Mouse (Mus musculus) embryonic facial prominence, embryonic 12.5 days (tissue): ENCODE results near the gene Olfr1368. TPM values are rescaled to one million over a fixed set of nuclear protein-coding genes. Genes with fewer than 3 reads are reported as not detected.

ENCODE experiments used
- ATAC-seq: fragments of 200-750 bp; cut with Nextera tagmentation; 2 replicates; pipeline ENCODE4 v1.8.0; 2017; ENCODE audit not compliant: insufficient number of reproducible peaks, insufficient read depth, low FRiP score, low TSS enrichment
- H3K27ac ChIP-seq: fragments of 300-500 bp; sonication (generic); 2 replicates; pipeline ENCODE4 v1.5.1; 2016; ENCODE audit warnings: mild to moderate bottlenecking
- H3K27me3 ChIP-seq: fragments of 300-500 bp; sonication (generic); 2 replicates; pipeline ENCODE4 v1.6.1; 2016; ENCODE audit warnings: mild to moderate bottlenecking, moderate library complexity
- H3K36me3 ChIP-seq: fragments of 300-500 bp; sonication (generic); 2 replicates; pipeline ENCODE4 v1.6.1; 2016; ENCODE audit warnings: mild to moderate bottlenecking
- H3K4me1 ChIP-seq: fragments of 300-500 bp; sonication (generic); 2 replicates; pipeline ENCODE4 v1.6.1; 2016
- H3K4me2 ChIP-seq: fragments of 300-500 bp; sonication (generic); replicated peaks from 2 replicates; pipeline ENCODE4 v1.6.1; 2016; ENCODE audit warnings: mild to moderate bottlenecking, moderate library complexity
- H3K4me3 ChIP-seq: fragments of 300-500 bp; sonication (generic); 2 replicates; pipeline ENCODE4 v1.5.1; 2016; ENCODE audit warnings: mild to moderate bottlenecking
- H3K9ac ChIP-seq: fragments of 300-500 bp; sonication (generic); 2 replicates; pipeline ENCODE4 v1.6.1; 2016; ENCODE audit warnings: mild to moderate bottlenecking, moderate library complexity
- H3K9me3 ChIP-seq: fragments of 300-500 bp; sonication (generic); 2 replicates; pipeline ENCODE4 v1.6.1; 2016; ENCODE audit warnings: mild to moderate bottlenecking, moderate library complexity
- WGBS: fragments of 180-500 bp; shearing (Covaris S2); methylation state at CpG from one replicate; pipeline ENCODE4 v1.1.7; 2016; 5-methylcytosine and 5-hydroxymethylcytosine counted together
- polyA plus RNA-seq: library from polyadenylated mRNA; unstranded; fragments of >200 nt; fragmentation: Nextera tagmentation; extraction: Ambion mirVana; gene quantifications from 2 replicates; pipeline ENCODE4 v1.2.1, GENCODE M21; 2016

Olfr1368 gene
- polyA plus RNA-seq, 1 experiment from 2014 or later, result not detected

DNA sequence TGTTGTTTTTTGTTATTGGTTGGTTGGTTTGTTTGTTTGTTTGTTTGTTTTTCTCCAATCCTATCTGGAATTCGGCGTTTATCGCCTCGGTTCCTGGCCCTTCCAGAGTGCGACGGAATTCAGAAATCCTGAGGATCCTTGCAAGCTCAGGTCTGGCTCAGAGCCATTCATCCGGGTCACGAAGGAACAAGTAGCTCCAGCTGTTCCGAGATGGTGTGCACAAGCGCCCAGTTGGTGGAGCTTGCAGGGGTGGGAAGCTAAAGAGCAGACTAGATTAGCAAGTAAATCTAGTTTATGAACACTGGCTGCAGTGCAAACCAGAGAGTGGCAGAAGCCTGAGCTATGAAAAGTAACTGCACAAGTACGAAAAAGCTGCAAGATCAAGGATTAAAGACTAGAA is 27.4 kb upstream of the Olfr1368 start:
- H3K27me3 ChIP-seq, result no peaks in the 10 kb centered on the region
- peak overlapping the region; percentile 40 for H3K9ac ChIP-seq
- under 1% methylated on average over 11 of the region's 11 CpGs for WGBS
- peak overlapping the region; percentile 63 for H3K27ac ChIP-seq
- H3K36me3 ChIP-seq, result no peaks in the 10 kb centered on the region
- peak overlapping the region; percentile 47 for H3K4me3 ChIP-seq
- peaks cover 6% of the 10 kb centered on the region; the same call in 1 of the 2 replicates for H3K4me1 ChIP-seq
- peak overlapping the region; percentile 62 for H3K4me2 ChIP-seq
- no peaks in the 10 kb centered on the region for H3K9me3 ChIP-seq
- ATAC-seq, result no peak

DNA sequence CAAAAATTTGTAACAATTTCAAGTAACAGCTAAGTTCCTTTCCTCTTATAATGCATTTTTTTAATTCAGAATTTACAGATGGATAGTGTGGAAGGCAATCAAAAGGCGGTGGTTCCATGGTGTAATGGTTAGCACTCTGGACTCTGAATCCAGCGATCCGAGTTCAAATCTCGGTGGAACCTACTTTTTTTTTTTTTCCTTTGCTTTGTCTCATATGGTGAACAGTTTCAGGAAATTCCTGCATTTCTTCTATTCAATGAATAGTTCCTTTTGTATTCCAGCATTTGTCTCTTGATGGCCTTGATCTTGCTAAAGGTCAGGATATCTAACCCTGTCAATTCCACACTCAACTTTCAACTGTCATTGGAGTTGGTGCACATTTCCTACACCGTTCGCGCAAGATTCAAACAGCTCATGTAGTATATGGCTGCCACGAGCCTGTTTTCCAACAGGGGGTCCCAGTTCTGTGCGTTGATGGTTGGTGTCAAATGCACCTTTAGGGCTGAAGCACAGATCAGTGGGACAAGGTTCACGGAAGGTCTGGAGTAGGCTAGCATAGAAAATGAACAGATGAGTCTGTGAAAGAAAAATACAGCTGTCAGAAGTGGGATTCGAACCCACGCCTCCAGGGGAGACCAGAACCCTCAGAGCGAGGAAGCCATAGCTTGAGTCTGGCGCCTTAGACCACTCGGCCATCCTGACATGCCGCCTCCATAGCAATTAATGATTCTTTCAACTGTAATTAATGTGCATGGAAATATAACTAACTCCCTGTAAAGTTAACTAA is 26.8 kb upstream of the Olfr1368 start:
- no peaks in the 10 kb centered on the region for H3K27me3 ChIP-seq
- H3K4me1 ChIP-seq, result peaks cover 6% of the 10 kb centered on the region; the same call in 1 of the 2 replicates
- H3K4me3 ChIP-seq, result peak overlapping the region; percentile 47
- peak overlapping the region; percentile 62 for H3K4me2 ChIP-seq
- no peaks in the 10 kb centered on the region for H3K9me3 ChIP-seq
- peak overlapping the region; percentile 63; the same call in 1 of the 2 replicates for H3K27ac ChIP-seq
- no peak for ATAC-seq
- H3K36me3 ChIP-seq, result no peaks in the 10 kb centered on the region
- WGBS, result 1% methylated on average over 16 of the region's 16 CpGs
- H3K9ac ChIP-seq, result no peak overlapping the region

DNA sequence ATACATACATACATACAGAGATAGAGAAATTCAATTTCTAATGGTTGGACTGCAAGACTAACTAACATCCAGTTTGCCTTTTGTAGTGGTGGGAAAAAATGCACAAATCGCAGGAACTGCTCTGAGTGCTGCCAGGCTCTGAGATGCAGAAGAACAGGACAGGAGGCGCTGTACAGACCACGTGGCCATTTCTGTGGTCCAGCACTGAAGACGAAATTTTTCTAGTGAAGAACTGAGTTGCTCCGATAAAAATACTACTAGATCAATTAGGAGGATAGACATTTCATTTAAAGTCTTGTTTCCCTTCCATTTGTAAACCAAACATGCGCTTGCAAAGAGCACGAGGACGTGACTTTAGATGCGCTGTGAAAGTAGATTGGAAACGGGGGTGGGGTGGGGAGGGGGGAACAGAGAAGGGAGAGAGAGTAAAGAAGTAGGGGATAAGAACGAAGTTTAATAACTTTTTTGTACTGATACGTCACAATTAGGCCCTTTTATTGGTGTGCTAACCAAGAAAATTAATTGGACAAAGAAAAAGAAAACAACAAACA is 26.0 kb upstream of the Olfr1368 start:
- H3K9me3 ChIP-seq, result no peaks in the 10 kb centered on the region
- no peaks in the 10 kb centered on the region for H3K27me3 ChIP-seq
- H3K4me2 ChIP-seq, result peak overlapping the region; percentile 62
- H3K27ac ChIP-seq, result no peak overlapping the region
- peaks cover 6% of the 10 kb centered on the region; the same call in 1 of the 2 replicates for H3K4me1 ChIP-seq
- no peaks in the 10 kb centered on the region for H3K36me3 ChIP-seq
- H3K9ac ChIP-seq, result peak overlapping the region; percentile 24; the same call in 1 of the 2 replicates
- WGBS, result 0% methylated on average over 12 of the region's 12 CpGs
- peak overlapping the region; percentile 47 for H3K4me3 ChIP-seq
- ATAC-seq, result 0 out of 2 replicates have a peak, but pooled peaks have one; percentile 41

DNA sequence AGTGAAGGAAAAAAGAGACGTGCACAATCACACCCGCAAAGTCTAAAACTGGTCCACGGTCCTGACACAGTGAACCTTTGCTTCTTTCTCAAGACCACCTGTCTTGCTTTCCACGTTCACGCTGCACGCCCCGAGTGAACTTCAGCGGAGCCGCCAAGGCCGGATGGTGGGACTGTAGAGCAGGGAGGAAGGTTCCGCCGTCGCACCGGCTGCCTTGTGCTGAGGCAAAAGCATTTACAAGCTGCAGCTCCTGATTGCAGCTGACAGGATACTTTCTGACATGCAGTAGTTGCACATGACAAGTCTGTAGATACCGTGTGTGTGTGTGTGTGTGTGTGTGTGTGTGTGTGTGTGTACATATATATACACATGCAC is 25.5 kb upstream of the Olfr1368 start:
- ATAC-seq, result no peak
- WGBS, result 9% methylated on average over 15 of the region's 15 CpGs
- peak overlapping the region; percentile 62 for H3K4me2 ChIP-seq
- H3K27ac ChIP-seq, result 0 out of 2 replicates have a peak overlapping the region, but pooled peaks have one; percentile 23
- H3K9me3 ChIP-seq, result no peaks in the 10 kb centered on the region
- no peaks in the 10 kb centered on the region for H3K27me3 ChIP-seq
- H3K9ac ChIP-seq, result peak overlapping the region; percentile 40
- no peaks in the 10 kb centered on the region for H3K36me3 ChIP-seq
- peaks cover 6% of the 10 kb centered on the region; the same call in 1 of the 2 replicates for H3K4me1 ChIP-seq
- H3K4me3 ChIP-seq, result peak overlapping the region; percentile 47

DNA sequence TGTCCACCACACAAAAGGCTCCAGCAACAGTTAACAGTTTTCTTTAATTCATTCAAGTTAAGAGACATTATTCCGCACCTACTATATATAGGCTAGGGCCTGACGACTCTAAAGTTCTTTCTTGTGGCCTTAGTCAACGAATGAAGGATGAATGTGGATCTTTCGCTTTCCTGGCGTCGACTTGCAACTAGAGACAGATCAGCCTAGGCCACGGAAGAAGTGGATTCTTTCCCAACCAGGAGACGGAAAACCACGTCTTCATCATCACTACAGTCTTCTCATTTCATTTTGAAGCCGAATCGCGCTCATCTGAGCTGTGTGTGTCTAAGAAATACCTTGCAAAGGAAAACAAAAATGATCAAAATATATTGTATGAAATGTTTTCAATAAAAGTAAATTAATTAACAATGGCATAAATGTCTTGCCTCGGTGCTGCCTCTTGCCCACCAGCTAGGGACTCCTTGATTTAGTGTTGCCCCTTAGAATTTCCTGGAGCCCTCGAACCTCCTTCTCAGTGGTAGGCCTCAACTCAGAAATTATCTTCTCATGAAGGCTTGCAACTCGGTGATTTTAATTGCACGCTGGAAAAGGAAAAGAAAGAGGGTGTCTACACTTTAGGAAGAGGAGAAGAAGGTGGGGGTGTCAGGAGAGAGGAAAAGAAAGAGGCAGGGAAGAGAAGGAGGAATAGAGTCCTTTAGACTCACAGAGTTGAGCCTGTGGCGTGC is 24.9 kb upstream of the Olfr1368 start:
- ATAC-seq, result no peak
- peak overlapping the region; percentile 62 for H3K4me3 ChIP-seq
- WGBS, result 36% methylated on average over 17 of the region's 17 CpGs
- peak overlapping the region; percentile 40; the same call in 1 of the 2 replicates for H3K9ac ChIP-seq
- H3K4me2 ChIP-seq, result peak overlapping the region; percentile 86
- H3K4me1 ChIP-seq, result peaks cover 6% of the 10 kb centered on the region; the same call in 1 of the 2 replicates
- 0 out of 2 replicates have a peak overlapping the region, but pooled peaks have one; percentile 23 for H3K27ac ChIP-seq
- no peaks in the 10 kb centered on the region for H3K9me3 ChIP-seq
- no peaks in the 10 kb centered on the region for H3K27me3 ChIP-seq
- no peaks in the 10 kb centered on the region for H3K36me3 ChIP-seq

DNA sequence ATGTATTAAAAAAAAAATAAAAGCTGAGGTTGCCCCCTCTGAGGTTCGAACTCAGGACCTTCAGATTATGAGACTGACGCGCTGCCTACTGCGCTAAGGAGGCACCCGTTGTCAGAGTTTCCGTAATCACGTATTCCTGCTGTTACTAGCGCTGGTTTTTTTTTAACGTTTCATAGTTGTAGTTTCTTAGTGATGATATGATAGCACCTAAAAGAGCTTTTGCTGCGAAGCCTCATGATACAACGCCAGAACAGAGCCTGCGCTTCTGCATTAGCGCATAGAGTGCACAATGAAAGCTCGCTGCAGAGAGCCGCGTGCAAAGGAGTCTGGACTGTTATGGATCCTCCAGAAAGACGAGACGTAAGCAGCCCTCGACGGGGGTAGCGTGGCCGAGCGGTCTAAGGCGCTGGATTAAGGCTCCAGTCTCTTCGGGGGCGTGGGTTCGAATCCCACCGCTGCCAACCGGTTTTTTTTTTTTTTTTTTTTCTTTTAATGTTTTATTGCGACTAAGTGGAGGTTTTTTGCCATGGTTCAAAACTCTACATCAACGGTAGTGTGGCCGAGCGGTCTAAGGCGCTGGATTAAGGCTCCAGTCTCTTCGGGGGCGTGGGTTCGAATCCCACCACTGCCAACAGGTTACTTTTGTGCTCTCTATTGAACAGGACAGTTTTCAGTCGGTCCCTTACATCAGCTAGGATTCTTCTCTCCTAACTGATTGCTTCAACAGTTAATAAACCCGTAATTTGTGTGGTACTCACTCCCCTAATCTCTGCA is 24.2 kb upstream of the Olfr1368 start:
- H3K4me1 ChIP-seq, result peaks cover 6% of the 10 kb centered on the region; the same call in 1 of the 2 replicates
- peak; percentile 72; the same call in 1 of the 2 replicates for ATAC-seq
- H3K9me3 ChIP-seq, result no peaks in the 10 kb centered on the region
- WGBS, result 1% methylated on average over 39 of the region's 39 CpGs
- peak overlapping the region; percentile 38; the same call in 1 of the 2 replicates for H3K9ac ChIP-seq
- peak overlapping the region; percentile 62 for H3K4me3 ChIP-seq
- peak overlapping the region; percentile 86 for H3K4me2 ChIP-seq
- no peaks in the 10 kb centered on the region for H3K36me3 ChIP-seq
- H3K27ac ChIP-seq, result no peak overlapping the region
- H3K27me3 ChIP-seq, result no peaks in the 10 kb centered on the region

DNA sequence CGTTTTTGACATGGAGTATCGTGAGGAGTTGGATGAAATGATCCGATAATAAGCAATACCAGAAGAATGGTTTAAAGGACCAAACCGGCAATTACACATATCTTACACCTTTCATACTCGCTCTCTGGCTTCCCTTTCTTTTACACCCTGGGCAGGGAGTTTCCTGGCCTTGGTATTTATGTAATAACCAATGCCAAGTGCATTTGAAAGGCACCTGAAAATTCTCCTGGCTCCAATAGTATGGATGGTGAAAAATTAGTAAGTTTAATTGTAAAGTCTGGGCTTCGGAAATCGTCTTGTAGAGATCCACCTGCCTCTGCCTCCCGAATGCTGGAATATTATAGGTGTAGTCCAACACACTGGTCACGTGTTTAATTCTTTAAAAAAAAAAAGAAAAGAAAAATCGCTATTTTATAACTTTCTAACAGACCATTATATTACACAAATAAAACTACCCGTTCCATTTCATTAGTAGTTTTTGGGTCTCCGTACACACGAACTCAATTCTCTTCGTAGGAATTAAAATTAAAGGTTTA is 23.5 kb upstream of the Olfr1368 start:
- no peak for ATAC-seq
- Histone ChIP-seq H3K27me3 (no peaks in the 10 kb centered on the region), H3K4me2 (peak overlapping the region; percentile 86), H3K36me3 (no peaks in the 10 kb centered on the region), H3K9me3 (no peaks in the 10 kb centered on the region), H3K4me1 (peaks cover 6% of the 10 kb centered on the region; the same call in 1 of the 2 replicates), H3K27ac (no peak overlapping the region), H3K9ac (no peak overlapping the region), H3K4me3 (peak overlapping the region; percentile 62)
- 5% methylated on average over 14 of the region's 14 CpGs for WGBS

DNA sequence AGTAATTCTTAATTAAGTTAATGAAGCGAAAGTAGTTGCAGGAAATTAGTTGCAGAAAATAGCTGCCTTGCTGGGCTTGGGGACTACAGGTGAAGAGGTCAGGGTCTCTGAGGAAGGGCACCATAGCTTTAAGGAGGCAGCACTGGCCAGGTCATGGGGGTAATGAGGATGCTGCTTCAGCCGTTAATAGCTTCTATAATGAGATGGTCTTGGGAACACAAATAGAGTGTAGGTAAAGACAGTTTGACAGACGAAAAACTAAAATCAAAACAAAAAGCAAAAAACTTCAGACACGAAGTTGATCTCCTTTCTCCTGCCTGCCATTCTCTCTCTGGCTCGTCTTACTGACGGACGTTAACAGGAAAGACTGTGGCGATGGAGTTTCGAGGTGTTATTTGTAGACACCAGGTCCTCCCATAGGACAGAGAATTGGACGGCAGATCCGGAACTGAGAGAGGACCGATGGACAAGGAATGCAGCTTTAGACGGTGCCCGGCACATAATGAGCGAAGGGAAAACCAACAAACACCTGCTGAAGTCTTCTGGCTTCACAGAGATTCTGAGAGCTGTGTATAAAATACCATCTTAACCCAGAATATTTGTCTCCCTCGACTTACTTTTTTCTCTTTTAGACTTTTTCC is 22.8 kb upstream of the Olfr1368 start:
- Histone ChIP-seq H3K4me1 (peaks cover 6% of the 10 kb centered on the region; the same call in 1 of the 2 replicates), H3K4me2 (peak overlapping the region; percentile 86), H3K27ac (no peak overlapping the region), H3K27me3 (no peaks in the 10 kb centered on the region), H3K4me3 (peak overlapping the region; percentile 62), H3K36me3 (no peaks in the 10 kb centered on the region), H3K9me3 (no peaks in the 10 kb centered on the region), H3K9ac (peak overlapping the region; percentile 38; the same call in 1 of the 2 replicates)
- under 1% methylated on average over 16 of the region's 16 CpGs for WGBS
- ATAC-seq, result no peak

DNA sequence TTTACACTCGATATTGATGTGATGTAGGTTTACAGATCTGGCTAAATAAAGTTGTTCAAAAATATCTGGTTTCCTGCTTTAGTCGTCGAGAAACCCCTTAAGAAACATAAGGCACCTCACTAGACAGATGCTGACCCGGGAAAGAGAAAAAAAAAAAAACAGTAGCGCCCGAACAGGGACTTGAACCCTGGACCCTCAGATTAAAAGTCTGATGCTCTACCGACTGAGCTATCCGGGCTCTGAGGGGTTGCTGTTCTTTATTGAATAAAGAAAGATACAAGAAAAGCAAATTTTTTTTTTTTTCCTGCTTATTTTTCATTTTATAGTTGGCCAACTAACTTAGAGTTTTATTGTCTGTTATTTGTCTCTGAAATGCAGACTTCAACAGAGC is 22.2 kb upstream of the Olfr1368 start:
- no peaks in the 10 kb centered on the region for H3K9me3 ChIP-seq
- H3K27ac ChIP-seq, result no peak overlapping the region
- WGBS, result 1% methylated on average over 8 of the region's 8 CpGs
- no peaks in the 10 kb centered on the region for H3K36me3 ChIP-seq
- H3K4me3 ChIP-seq, result peak overlapping the region; percentile 62
- H3K4me1 ChIP-seq, result peaks cover 6% of the 10 kb centered on the region; the same call in 1 of the 2 replicates
- peak overlapping the region; percentile 86 for H3K4me2 ChIP-seq
- H3K27me3 ChIP-seq, result no peaks in the 10 kb centered on the region
- no peak overlapping the region for H3K9ac ChIP-seq
- no peak for ATAC-seq
